Mouse (Mus musculus): ENCODE data around the gene Dido1. TPM values are rescaled to one million over a fixed set of nuclear protein-coding genes. Genes with fewer than 3 reads are reported as not detected.
"Not testable (repeated sequence)": the region's sequence is repeated elsewhere in the genome, so short reads cannot be mapped to it uniquely, and the experiment has no call there.

Dido1 gene
- total RNA-seq, 4 experiments from 2014 or later = 53.8 to 57.8 (median 55.2) TPM

GRCm38 (mm10) chr2:180724585-180725413 lies 15.0 kb upstream of the Dido1 start, which contains the start of gene Slc17a9:
TSS of gene Slc17a9 (plus strand) at chr2:180725263.
- DNase-seq (ENCODE audit: low spot score in 2 of 2) = no peak

- DNase-seq (ENCODE audit: low spot score in 2 of 2) = no peak
These were observed 14.1 kb upstream of the Dido1 start for GRCm38 (mm10) chr2:180723865-180724264.

GRCm38 (mm10) chr2:180722748-180723147 lies 12.9 kb upstream of the Dido1 start:
- DNase-seq (ENCODE audit: low spot score in 2 of 2) = not testable (repeated sequence)

GRCm38 (mm10) chr2:180712037-180712689 lies 2.4 kb upstream of the Dido1 start:
- no peak for DNase-seq (ENCODE audit: low spot score in 2 of 2)

DNA sequence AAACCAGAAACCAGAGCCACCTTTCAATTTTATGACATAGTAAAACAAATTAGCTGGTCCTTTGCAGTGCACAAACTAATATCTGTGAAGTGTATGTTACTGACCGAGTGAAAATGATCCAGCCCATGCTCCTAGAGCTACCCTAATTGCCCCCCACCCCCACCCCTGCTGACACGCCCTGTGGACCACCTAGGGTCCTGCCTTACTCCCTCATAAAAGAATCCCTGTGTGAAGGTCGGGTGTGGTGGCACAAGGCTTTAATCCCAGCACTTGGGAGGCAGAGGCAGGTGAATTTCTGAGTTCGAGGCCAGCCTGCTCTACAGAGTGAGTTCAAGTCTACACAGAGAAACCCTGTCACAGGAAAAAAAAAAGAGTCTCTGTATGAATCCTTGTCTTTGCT lies 1.7 kb upstream of the Dido1 start:
- no peak for DNase-seq (ENCODE audit: low spot score in 2 of 2)

DNA sequence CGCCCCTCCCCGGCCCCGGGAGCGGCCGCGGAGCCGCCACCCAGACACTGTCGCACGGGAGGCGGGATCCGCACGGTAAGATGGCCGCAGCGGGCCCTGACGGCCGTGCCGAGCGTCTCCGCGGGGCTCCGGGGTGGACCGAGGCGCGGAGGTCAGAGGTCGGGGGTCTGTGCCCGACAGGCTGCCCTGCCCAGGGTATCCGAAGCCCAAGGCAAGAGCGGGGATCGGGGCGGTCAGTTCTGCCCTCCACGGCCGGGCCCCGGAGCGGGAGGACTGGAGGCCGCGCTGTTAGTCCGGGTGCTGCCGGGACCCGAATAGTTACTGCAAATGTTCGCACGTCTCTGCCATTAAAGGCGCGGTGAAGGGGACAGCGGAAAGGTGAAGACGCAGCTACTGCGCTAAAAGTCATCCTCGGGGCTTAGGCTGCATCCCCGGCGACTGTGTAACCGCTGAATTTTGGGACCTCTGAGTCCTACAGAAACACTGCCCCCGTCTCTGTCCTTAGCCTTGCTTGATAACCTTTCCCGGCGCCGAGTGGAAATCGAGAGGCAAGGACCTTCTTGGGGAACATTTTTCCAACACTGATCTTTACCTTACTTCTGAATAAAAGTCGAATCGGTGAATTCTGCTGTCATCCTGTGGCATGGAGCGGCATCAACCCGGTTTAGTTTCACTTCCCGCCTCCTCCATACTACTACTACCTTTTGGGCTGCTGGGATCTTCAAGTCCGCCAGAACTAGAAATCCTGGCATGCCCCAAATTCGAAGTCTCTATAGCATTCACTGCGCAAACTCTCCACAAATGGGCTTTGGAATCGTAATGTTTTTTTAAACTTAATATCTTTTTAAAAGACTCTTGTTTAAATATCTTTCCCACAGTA lies 717 bp upstream of the Dido1 start:
- no peak for DNase-seq (ENCODE audit: low spot score in 2 of 2)

DNA sequence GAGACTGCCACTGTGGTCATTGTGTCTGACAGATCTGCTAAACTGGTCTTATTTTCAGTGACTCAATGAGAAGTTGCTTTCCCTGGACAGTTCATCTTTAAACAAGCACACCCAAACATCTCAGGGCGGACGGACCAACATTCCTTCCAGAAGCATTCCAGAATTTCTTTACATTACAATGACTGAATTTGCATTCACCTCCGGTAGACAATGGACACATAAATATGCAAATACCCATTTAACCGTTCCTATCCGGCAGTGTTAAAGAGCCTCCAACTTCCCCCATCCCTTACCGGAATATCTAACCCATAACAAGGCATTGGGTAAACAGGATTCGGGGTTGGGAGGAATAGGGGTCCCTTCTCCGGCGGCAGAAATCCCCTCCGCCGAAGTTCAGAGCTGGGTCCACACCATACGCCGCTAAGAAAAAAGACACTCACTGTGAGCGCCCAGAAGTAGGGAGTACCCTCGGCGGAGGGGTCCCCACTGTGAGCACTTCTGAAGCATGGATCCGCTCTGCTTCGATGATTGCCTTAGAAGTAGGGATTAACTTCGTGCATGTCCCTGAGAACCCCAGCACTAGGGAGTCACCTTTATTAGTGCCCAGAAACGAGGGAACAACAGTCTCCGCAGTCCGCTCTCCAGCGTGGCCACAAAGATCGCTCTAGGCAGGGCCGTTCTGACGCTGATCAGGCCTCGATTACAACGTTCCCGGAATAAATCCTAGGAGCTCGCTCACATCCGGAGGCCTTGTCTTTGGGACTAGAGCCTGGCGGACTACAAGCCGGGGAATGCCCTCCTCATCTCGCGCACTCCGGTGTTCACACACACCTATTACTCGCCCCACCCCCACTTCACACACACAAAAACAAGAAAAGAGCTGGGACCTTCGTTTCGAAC lies 526 bp downstream of the Dido1 start:
- DNase-seq (ENCODE audit: low spot score in 2 of 2) = no peak

GRCm38 (mm10) chr2:180705975-180706374 lies 3.8 kb downstream of the Dido1 start:
- no peak for DNase-seq (ENCODE audit: low spot score in 2 of 2)

DNA sequence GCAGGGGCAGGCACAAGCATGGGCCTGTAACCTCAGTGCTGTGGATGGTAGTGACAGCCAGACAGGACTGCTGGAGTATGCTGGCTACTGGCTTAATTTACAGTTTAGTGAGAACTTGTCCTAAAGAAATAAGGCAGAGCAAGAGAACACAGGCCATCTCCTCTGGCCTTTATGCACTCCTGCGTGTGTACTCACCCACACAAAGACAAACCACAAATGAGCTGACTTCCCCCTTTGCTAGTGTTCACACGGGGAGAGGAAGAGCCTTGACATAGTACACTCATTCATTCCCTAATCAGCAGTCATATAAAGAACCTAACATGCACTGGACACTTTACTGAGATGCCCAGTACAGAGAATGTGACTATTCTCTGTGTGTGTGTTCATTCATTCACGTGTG lies 4.7 kb downstream of the Dido1 start:
- DNase-seq (ENCODE audit: low spot score in 2 of 2) = no peak

GRCm38 (mm10) chr2:180704591-180704990 lies 5.2 kb downstream of the Dido1 start:
- no peak for DNase-seq (ENCODE audit: low spot score in 2 of 2)

- DNase-seq (ENCODE audit: low spot score in 2 of 2) = no peak
These were observed 6.0 kb downstream of the Dido1 start for GRCm38 (mm10) chr2:180703645-180704359.

DNA sequence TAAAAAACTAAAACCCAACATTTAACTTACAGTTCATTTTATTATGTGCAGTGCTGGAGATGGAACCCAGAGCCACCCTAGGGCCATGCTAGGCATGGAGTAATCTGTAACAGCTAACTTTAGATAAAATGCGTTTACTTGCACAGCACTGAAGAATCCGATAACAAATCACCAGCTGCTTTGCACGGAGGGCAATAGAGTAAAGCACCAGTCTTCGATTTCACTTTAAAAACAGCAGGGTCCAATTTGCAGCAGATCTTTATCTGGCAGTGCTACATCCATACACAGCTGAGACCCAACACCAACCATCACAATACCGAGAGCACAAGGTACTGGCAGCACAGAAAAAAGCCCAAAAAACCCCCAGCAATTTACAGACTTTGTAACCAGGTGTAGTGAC lies 6.6 kb downstream of the Dido1 start:
- no peak for DNase-seq (ENCODE audit: low spot score in 2 of 2)

DNA sequence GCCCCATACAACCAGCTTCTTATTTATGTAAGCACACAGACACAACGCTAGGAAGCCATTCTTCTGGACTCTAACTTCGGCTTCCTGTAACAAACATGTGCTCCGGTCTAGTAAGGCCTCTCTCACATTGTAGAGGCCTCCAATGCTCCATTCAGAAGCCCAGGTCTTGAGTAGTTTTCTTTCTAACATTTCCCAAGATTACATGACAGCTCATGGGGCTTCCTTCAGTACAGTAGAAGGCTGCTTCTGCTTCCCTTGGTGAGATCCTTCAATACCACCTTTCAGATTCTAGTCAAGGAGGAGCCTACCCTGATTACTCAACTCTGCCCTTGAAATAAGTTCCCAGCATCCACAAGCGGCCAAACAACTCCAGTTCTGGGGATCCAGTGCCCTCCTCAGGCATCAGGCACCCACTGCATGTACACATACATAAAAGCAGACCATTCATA lies 7.1 kb downstream of the Dido1 start:
- no peak for DNase-seq (ENCODE audit: low spot score in 2 of 2)

- peak; percentile 82 to 87 for DNase-seq (ENCODE audit: low spot score in 2 of 2)
These were observed 7.8 kb downstream of the Dido1 start for GRCm38 (mm10) chr2:180701767-180702621.

DNA sequence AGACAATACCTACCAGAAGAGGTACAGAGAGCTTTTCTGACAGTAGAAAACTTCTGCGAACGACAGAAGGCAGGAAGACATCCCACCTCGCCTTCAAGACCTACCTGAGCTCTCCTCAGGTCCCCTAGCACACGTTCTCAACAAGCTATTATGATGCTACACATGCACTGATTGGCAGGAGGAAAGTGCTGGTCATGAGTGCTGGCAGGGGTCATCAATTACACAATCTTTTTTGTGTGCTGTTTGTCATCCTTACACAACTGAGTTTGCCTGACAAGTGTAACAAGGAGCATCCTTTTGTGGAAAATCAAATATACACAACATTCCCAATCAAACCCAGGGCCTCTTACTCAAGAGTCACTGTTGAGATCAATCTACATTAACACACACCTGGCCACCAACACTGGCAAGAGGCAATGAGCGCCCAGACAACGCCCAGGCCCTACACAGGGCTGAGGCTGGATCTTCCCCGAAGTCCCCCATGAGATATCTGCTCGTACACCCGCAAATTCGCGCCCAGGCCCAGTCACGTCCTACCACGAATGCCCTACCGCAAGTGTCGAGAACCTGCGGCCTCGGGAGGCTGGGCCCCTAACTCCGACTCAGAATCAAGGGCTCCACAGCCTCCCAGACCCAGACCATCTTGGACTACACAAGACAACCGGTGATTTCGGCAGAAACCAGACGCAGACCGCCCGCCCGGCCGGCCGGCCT lies 8.6 kb downstream of the Dido1 start:
- DNase-seq (ENCODE audit: low spot score in 2 of 2) = peak in 1 of 2 experiments; percentile 22

DNA sequence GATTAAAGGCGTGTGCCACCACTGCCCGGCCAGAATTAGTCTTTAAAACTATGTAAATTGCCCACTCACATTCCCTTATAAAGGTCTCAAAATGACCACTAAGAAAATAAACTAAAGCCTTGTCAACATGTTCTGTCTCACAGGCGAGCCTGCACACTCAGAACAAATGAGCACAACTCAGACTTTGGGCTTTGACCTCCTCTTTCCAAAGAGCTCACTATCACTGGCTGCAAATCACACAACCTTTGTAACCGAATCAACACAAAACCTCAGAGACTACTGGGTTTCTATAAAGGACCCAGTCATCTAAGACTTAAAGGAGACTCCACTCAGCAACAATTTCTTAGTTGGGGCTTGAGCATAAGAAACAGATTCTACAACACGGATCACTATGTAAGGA lies 9.3 kb downstream of the Dido1 start:
- DNase-seq (ENCODE audit: low spot score in 2 of 2) = no peak

- DNase-seq (ENCODE audit: low spot score in 2 of 2) = no peak
These were observed 14.6 kb downstream of the Dido1 start for GRCm38 (mm10) chr2:180695176-180695575.

DNA sequence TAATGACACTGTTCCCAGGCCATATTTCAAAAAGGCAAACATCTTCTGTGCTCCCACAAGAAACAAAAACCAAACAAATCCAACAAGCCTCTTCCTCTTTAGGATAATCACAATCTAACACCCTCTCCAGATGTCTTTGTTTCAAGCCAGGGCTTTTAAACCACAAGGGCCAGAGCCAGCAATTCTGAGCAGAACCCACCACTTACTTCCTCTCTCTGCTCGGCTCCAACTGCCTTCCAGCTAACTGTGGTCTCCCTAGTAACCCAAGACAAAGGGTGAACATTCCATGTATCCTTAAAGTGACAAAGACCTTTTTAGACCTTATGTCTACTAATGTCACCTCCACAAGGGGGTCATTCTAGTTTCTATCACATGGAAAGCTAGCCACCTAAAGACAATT lies 17.2 kb downstream of the Dido1 start:
- no peak for DNase-seq (ENCODE audit: low spot score in 2 of 2)
